Mouse (Mus musculus) left cerebral cortex, postnatal 14 days (tissue): Measurements from ENCODE around the gene Tmem82. TPM values are rescaled to one million over a fixed set of nuclear protein-coding genes. Genes with fewer than 3 reads are reported as not detected.

Experiments
- DNase-seq, 2 experiments: peaks; one replicate each; pipeline ENCODE4 v3.0.0; 2021 to 2022; ENCODE audit warnings: low spot score in 2 of 2, mixed read lengths in 1 of 2
- intact Hi-C: fragments of 180-260 bp; cut with DNase I; formaldehyde crosslinking; loops from one replicate; pipeline ENCODE4 v1.15.1; 2025
- total RNA-seq, 2 experiments: library from RNA; stranded (reverse); gene quantifications; 2 replicates each; pipeline ENCODE4 v1.2.3; 2021

The Tmem82 gene
- total RNA-seq, 2 experiments from 2014 or later, result 0.76 to 0.97 TPM

DNA sequence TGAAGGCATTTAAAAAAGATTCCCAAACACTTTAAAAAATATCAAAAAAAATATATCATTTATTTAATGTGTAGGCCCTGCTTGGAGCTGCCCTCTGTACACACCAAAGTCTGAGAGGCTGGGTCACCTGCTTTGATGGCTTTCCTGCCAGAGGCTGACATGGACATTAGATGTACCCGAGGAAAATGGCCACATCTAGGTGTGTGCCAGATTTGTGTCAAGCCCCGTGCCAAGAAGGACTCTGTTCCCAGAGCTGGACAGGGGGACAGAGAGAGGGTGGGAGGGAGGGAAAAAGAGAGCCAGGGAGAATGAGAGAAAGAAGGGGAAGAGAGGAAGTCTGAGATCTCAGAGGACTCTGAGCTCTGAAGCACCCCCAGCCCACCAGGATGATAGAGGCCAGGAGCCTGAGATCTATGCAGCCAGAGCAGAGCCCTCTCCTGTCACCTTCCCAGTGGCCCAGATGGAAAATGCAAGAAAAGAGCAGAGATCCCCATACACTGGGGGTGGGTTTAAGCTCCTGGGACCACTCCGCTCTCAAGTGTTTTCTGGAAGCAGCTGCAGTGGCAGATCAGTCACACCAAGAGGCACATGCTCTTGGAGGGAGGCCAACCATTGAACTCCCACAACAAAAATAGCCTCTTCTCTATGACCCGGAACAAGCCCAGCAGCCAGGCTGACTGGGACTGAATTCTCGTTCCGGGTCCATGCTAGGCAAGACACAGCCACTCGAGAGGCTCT lies 24.9 kb upstream of the Tmem82 start:
- intact Hi-C loops, result no loop called here
- DNase-seq, result peak; percentile 65 to 83

DNA sequence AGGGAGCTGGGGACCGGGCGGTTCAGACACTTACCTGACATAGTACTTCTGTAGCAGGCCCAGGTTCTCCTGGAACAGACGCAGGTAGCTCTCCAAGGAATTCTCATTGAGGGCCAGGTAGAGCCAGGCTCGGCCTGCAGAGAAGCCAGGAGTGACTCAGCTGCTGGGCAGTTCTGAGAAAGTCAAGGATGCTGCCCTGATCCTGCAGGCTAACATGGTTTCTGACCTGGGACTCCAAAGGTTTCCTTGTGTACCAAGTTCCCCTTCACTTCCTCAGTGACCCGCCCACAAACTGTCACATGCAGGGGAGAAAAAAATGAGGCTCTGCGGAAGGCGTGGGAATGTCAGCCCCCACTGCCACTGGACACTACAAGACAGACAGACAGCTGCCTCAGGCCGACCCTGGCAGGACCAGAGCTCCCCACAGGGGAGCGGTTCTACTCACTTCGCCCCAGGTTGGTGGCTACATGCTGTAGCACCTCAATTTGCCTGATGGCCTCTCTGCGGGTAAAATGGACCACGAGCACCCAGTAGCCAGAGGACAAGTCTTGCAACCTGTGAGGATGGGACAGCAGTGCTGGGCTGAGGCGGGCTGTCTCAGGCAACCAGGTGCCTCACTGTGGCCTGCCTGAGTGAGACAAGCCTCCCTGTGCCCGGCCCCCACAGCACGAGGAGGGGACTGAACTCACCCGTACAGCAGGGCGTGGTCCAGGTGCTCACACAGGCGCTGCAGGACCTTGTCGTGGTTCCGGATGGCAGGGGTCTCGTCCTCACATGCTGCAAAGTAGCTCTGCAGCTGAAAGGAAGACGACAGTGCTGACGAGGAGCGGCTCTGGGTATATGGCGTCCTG lies 23.8 kb upstream of the Tmem82 start:
- intact Hi-C loops, result no loop called here
- no peak for DNase-seq

DNA sequence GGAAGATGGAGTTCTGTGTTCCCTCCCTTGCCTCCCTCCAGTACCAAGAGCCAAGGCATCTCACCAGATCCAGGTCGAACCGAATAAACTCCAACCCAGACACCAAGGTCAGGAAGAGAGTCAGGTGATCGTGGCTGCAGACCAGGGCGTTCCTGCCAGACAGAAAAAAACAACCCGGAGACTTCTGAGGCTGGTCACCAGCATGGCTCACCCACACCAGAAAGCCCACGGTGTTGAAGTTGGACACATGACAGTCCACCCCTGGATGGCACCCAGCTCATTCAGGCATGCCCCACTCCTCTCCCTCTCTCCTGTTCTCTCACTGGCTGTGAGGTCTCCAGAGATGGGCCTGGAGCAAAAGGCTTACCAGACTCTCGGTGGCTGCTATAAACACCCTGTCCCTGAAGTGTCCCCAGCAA lies 22.9 kb upstream of the Tmem82 start:
- no peak for DNase-seq
- intact Hi-C loops, result no loop called here

DNA sequence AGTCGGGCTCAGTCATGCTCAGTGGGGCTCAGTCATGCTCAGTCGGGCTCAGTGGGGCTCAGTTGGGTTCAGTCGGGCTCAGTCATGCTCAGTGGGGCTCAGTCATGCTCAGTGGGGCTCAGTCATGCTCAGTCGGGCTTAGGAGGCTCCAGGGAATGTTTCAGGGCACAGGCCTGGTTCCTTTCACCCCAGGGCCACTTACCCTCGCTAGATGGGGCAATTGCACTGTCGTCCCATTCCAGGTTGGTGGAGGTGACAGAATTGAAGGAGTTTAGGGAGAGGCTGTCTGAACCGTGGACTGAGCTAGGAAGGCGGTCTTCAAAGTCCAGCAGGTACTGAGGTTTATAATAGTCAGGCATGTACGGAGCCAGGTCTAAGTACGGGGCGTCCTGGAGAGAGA lies 21.0 kb upstream of the Tmem82 start:
- DNase-seq, result no peak
- intact Hi-C loops, result no loop called here

DNA sequence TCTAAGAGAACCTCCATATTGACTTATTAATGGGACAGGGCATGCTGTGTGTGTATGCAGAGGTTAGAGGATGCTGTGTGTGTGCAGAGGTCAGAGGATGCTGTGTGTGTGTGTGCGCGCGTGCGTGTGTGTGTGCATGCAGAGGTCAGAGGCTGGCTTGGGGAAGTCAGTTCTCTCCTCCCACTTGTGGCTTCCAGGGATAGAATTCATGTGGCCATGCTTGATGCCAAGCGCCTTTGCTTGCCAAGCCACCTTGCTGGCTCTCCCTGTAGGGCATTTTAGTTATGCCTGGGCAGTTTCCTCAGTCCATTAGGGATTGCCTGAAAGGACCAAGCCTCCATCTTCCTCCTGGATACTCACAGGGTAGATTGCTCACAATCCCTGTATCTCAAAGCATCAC lies 18.3 kb upstream of the Tmem82 start:
- no peak for DNase-seq
- intact Hi-C loops, result no loop called here

DNA sequence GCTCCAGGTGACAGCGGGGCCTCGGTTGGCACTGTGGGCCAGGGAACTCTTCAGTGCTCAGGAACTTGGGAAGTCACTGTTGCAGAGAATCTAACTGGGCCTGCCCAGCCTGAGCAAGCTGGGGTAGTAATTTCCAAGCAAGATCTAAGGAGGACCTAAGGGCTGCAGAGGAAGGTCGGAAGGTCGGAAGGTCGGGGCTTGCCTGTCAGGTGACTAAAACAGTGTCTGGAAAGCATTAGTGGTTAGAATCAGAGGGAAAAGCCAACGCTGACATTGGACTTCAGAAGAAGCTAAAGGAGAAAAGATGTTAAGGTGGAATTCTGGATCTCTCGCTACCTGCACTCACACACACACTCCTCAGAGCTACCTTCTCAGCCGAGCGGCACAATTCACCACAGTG lies 17.6 kb upstream of the Tmem82 start:
- DNase-seq, result no peak
- intact Hi-C loops, result no loop called here

DNA sequence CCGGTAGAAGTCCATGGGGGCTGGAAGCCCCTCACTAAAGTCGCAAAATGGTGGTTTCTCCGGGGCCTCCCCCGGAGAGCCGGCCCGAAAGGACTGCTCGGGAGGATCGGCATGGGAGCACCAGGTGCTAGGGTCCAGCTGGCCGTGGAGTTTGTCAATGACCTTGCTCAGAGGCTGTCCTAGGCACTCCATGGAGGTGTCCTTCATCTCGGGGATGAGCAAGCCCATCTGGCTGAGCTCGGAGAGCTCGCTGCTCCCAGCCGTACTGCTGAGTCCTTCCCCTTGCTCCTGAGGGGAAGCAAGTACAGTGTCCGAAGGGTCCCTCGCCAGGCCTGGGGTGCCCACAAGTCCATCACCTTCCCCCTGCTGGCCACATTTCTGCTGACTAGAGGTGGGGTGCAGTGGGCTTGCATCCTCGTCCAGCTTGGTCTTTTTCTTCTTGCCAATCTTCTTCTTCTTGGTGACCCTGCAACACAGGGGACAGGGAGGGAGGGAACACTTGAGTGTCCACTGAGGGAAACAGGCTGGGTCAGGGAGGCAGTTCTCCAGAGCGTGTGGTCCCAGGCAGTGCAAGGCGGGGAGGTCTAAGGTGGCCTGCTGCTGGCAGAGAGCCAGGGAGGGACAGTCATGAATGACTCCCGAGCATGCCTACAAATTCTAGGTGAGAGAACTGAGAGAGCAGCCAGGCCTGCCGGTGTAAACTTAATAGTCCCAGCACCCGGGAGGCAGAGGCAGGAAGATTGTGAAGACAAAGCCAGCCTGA lies 13.9 kb upstream of the Tmem82 start:
- intact Hi-C loops, result no loop called here
- DNase-seq, result no peak

DNA sequence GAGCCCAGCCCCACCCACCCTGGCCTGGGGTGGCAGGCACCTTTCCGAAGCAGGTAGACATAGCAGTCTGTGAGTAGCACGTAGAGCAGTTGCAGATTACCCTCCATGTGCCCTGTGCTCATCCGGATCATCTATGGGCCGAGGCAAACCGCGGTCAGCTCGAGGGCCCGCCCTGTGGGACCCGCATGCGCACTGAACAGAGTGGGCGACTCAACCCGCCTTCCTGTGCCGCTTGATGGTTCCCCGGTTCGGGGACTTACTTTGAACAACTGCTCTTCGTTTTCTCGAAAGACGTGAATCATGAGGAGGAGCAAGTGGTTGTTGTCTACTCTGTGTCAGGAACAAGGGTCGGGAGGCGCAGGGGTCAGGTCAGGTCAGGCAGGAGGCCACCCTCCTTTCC lies 12.8 kb upstream of the Tmem82 start:
- intact Hi-C loops, result no loop called here
- DNase-seq, result no peak

DNA sequence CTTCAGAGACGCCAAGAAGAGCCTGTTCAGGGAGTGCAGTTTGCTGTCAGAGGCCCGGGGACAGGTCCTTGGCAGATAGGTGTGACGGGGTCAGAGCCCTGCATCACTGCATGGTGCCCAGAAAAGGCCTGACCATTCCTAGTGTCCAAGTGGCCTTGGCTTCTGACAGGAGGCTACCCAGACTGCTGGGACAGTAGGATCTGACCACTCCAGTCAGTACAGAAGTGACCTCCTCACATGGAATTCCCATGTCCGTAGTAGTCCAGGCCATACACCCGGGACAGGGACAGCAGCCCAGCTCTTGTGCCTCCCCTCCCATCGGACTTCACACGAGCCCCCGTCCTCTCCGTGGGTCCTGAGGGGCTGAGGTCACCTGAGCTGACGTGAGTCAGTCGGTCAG lies 11.6 kb upstream of the Tmem82 start:
- DNase-seq, result no peak
- intact Hi-C loops, result no loop called here

DNA sequence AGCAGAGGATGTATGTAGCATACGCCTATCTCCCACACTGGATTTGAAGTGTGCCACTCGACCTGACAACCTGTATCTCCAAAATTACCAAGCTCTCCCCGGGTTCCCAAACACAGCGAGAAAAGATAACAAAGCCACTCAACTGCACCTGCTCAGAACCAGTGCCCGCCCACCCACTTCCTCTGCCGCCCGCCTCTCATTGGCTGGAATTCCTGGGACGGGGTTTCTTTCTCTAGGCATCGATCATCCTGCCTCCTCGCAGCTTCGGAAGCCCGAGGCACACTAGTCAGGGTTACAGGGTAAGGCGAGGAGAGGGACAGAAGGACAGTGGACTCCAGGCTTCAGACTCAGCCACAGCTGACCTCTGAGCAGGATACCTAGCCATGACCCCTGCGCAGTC lies 10.2 kb upstream of the Tmem82 start:
- no peak for DNase-seq
- intact Hi-C loops, result loop anchor here (10.0 kb wide), 1 partner anchor 216 kb away; the partner anchor contains the start of gene Ctrc

DNA sequence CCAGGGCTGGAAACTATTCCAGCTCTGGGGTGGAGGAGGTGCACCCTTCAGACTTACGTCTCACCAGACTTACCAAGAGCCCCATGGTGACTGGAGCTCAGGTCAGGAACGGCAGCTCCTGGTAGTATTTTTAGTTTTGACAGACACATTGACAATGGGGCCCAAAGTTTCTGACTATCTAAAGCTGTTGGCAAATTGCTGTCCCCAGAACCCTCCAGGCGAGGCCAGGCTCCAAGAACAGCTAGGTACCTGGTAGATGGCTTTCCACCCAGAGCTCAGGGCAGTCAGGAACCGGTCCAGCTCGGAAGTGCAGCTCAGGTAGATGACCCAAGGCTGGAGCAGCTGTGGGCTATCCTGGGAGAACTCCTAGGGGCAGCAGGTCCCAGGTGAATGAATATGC lies 9.1 kb upstream of the Tmem82 start:
- intact Hi-C loops, result loop anchor here (10.0 kb wide), 1 partner anchor 217 kb away; the partner anchor contains the start of gene Ctrc
- no peak for DNase-seq

DNA sequence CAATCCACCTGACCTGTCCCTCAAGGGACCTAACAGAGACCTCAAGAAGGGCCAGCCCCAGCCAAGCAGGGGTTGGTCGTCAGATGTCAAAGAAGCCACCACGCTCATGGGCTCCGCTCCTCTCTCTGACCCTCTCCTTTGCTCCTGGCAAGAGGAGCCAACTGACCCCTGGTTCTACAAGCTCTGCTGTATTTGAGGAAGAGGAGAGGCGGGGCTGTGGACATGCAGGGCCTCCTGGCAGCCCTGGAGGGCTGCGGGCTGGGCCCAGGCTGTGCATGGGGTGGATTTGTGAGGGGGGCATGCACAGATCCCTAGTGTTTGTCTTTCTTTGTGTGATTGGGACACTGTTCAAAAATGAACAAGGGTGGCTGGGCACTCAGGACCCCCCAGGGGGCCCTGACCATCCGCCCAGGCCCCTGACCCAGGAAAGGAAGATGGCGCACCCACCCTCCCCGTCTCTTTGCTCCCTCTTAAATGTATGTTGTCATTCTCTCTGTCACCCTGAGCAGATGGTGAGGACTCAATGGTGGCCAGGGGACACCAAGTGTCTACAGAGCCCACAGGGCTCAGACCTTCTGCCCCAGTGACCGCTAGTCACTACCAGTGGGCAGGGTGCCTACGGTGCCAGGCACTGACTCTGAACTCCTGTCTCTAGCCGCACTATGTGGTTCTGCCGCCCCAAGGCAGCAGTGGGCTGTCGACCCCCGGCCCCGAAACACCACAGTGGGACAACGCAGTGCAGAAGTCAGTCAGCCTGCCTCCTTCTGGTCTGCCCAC lies 7.5 kb upstream of the Tmem82 start:
- DNase-seq, result no peak
- intact Hi-C loops, result loop anchor here (10.0 kb wide), 1 partner anchor 219 kb away; the partner anchor contains the start of gene Ctrc

DNA sequence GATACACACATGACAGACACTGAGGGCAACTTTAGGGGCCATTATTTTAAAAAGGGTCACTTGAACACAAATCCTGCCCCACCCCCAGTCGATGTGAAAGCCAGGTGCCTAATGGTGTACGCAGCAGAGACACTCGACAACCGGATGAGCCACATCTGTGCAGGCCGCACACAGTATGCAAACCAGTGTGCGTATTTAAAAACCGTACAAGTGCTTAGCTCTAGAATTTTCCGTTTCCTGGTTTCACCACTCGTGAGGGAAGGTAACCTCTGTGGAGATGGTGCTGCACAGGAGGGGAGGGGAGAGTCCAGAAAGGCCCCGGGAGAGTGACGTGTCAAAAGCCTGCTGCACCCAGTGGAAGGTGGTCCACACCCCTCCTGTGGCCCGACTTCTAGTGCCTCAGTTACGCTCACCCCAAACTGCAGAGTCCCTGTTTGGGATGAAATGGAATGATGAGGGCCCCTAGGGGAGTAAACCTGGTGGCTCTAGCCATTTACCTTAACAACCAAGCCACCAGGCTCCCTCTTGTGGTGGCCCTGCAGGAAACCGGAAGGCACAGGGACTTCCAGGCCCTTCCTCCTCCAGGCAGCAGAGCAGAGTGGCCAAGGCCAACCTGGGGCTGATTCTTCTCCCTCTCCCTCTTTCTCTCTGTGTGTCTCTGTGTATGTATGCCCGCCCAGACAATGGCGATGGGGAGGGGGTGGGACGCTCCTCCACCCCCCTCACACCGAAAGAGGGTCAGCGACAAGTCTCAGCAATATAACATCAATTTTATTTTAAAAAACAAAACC lies 6.7 kb upstream of the Tmem82 start:
- intact Hi-C loops, result loop anchor here (10.0 kb wide), 1 partner anchor 220 kb away; the partner anchor contains the start of gene Ctrc
- DNase-seq, result peak in 1 of 2 experiments; percentile 36

DNA sequence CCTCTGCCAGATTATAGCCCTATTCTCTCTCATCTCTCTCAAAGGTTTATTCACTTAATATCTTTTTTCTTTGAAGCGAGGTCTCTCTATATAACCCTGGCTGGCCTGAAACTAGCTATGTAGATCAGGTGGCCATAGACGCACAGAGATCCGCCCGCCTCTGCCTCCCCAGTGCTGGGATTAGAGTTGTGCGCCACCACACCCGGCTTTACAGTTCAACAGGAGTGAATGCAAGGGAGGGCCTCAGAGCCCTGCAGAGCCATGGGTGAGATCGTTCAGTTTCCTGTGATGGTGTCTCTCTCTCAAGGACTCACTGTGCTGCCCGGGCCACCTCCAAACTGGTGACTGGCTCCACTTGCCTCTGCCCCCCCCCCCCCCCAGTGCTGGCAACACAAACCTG lies 5.7 kb upstream of the Tmem82 start:
- intact Hi-C loops, result loop anchor here (10.0 kb wide), 1 partner anchor 221 kb away; the partner anchor contains the start of gene Ctrc
- no peak for DNase-seq

DNA sequence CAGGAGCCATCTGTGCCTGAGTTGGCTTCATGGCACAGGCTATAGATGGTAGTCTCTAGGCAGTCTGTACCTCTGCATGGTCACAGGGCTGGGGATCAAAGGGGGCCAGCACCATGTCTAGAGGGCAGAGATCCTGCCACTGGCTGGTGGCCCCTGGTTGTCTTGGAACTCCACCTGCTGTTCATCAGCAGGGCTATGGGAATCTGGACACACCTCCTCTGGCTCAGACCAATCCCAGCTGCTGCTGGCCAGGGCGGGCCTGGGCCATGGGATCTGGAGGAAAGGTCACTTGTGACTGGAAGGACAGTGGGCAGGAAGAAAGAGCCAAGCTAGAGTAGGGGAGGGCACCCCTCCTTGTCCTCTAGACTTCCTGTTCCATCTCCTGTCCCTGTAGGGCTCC lies 5.2 kb upstream of the Tmem82 start, which contains the start of gene Slc25a34:
Slc25a34 (minus strand) TSS at position 156 of the 400 bp plus-strand sequence.
- DNase-seq, result peak in 1 of 2 experiments; percentile 27
- intact Hi-C loops, result loop anchor here (10.0 kb wide), 1 partner anchor 221 kb away; the partner anchor contains the start of gene Ctrc

DNA sequence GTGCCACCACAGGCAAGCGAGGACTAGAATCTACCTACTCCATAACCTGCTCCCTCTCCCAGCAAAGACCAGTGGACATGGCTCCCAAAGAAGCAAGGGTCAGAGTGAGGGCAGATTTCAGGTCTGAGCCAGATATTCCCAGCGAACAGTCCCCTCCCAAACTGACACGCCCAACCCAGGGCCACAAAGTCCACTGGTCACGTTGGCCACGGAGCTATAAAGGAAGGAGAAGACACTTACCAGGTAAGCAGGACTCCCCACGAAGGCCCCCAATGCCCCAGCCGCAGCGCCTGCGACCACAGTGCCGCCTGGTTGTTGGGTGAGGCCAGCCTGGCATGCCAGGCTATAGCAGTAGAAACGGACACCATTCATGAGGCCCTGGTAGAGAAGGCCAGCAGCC lies 4.6 kb upstream of the Tmem82 start:
- no peak for DNase-seq
- intact Hi-C loops, result loop anchor here (10.0 kb wide), 1 partner anchor 222 kb away; the partner anchor contains the start of gene Ctrc

DNA sequence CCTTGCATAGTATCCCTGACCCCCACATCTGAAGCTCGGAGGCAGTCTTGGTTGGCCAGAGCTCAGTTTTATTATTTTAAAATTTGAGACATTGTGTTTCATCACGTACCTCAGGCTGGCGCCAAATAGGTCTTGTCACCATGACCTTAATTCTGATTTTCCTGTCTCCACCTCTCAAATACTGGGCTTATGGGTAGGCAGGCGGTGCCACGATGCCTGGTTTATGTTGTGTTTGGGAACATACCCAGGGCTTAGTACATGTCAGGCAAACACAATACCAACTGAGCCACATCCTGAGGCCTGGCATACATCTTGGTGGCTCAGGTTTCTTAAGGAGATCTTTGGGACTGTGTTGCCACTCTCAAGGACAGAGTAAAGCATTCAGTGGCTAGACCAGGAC lies 4.1 kb upstream of the Tmem82 start:
- intact Hi-C loops, result loop anchor here (10.0 kb wide), 1 partner anchor 222 kb away; the partner anchor contains the start of gene Ctrc
- no peak for DNase-seq

DNA sequence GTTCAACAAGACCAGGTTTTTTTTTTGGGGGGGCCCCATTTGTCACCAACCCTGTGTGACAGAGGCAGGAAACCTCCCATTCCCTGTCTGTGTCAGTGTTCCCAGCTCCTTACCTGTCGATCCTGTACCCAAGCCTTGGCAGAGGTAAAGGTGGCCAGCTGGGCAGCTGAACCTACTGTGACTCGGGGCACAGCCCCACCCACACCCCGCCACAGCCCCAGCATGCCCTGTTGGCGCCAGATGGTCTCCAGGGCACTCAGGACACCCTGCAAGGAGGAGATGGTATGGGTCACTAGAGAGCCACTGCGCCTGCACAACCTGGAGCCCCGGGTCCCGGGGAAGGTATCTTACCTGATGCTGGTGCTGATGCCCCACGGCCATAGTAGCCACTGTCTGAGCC lies 3.7 kb upstream of the Tmem82 start:
- intact Hi-C loops, result loop anchor here (10.0 kb wide), 1 partner anchor 223 kb away; the partner anchor contains the start of gene Ctrc

More for the DNA sequence above, 3.7 kb upstream of the Tmem82 start:
- DNase-seq, result no peak
